Mouse (Mus musculus) liver, embryonic 14.5 days (tissue): ENCODE data around the gene Mtmr10.

Experiments
- CTCF ChIP-seq: IDR thresholded peaks from 2 replicates; pipeline ENCODE4 v1.5.1; 2016; ENCODE audit warnings: antibody characterized with exemption, low read depth, control low read depth
- EP300 ChIP-seq: IDR thresholded peaks from 2 replicates; pipeline ENCODE4 v1.6.1; 2016; ENCODE audit warnings: antibody characterized with exemption, low read depth

DNA sequence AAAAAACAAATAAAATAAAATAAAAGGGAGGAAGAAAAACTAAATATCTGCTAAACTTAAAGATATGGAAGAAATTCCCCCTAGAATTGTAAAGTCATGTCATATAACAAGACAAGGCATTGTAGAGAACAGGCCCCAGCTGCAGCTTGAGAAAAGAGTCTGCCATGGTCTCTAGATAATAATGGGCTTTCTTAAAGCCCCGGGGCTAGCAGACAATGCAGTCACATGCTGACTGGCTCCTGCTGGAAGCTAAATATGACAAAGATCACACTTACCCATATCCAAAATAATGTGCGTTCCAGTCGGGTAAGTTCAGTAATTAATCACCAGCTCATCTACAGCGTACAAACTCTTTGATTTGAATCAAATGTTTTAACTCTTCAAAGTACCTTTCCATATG lies 40.7 kb upstream of the Mtmr10 start:
- TF ChIP-seq EP300 (no peak), CTCF (no peak)
